Mouse (Mus musculus) liver, postnatal 0 days (tissue): ENCODE data around the gene Tnc.

Experiments
- CTCF ChIP-seq: sonication (generic); IDR thresholded peaks from 2 replicates; pipeline ENCODE4 v1.5.1; 2016; ENCODE audit warnings: antibody characterized with exemption, low read depth
- EP300 ChIP-seq: IDR thresholded peaks from 2 replicates; pipeline ENCODE4 v1.6.1; 2016; ENCODE audit warnings: antibody characterized with exemption, low read depth, mild to moderate bottlenecking

- no peak for TF ChIP-seq CTCF
- TF ChIP-seq EP300, result no peak
Measured at GRCm38 (mm10) chr4:64034724-64035123, 12.1 kb downstream of the Tnc start.
